Mouse (Mus musculus) heart, postnatal 0 days (tissue): ENCODE data around the gene Rbfox1.

Source experiments
- CTCF ChIP-seq: IDR thresholded peaks from 2 replicates; pipeline ENCODE4 v1.5.1; 2016; ENCODE audit warnings: antibody characterized with exemption, control low read depth, low read depth
- EP300 ChIP-seq: IDR thresholded peaks from 2 replicates; pipeline ENCODE4 v1.6.1; 2016; ENCODE audit warnings: antibody characterized with exemption, low read depth

DNA sequence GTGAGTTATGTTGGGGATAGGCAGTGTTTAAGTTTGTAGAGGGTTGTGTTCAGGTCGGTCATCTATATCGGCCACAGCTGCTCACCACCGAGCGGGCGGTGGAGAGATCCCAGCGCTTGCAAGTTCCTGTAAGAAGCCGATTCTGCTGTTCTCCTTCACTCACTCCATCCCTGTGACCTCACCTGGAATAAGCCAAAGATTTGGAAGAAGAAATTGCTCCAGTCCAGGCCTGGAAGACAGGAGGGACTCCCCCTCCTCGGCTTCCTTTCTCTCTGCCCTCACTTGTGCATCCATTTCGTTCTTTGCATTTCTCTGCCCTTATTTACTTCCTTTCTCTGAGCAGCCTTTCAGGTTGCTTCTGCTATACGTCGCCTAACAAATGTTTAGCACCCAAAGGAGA, 465.1 kb downstream of the Rbfox1 start:
- TF ChIP-seq CTCF (no peak), EP300 (no peak)
